Mouse (Mus musculus): ENCODE measurements around the gene Robo1. TPM values are rescaled to one million over a fixed set of nuclear protein-coding genes. Genes with fewer than 3 reads are reported as not detected.

The Robo1 gene
- polyA plus RNA-seq, 1 experiment: 2.2 TPM

DNA sequence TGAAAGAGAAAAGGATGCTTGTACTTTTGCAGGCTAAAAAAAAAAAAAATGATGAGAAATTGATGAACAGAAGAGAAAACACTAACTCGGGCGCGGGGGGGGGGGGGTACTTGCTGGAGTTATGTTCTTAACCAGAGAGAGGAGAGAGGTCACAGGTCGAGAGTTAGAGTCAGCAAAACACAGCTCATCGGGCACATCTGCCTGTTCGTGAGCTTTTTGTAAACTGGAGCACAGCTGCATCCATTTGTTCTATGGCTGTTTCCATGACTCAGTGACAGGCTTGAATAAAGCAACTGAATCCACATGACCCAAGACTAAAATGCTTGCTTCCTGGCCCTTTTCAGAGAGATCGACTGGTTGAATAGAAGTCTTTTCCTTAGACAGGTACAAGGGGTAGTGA lies 325.7 kb downstream of the Robo1 start:
- no peak for DNase-seq
- H3K4me3 ChIP-seq (ENCODE audit: insufficient read depth, low read depth, low read length): no peak overlapping the region
- no peaks in the 10 kb centered on the region for H3K4me1 ChIP-seq (ENCODE audit: control insufficient read depth, insufficient read depth, low read length)
- no peaks in the 10 kb centered on the region for H3K27me3 ChIP-seq (replicated peaks; ENCODE audit: control insufficient read depth, insufficient read depth, low read length)
- H3K27ac ChIP-seq (ENCODE audit: insufficient read depth, low read depth, low read length): no peak overlapping the region
- H3K36me3 ChIP-seq (ENCODE audit: control insufficient read depth, insufficient read depth, low read length): no peaks in the 10 kb centered on the region
- WGBS: 51% methylated on average over 7 of the region's 7 CpGs
- TF ChIP-seq POLR2A (IDR thresholded peaks at IDR 0.05; ENCODE audit: low read depth, low read length) (no peak), CTCF (conservative IDR thresholded peaks at IDR 0.05; ENCODE audit: insufficient read depth, insufficient read length, low read depth, low read length) (no peak)

DNA sequence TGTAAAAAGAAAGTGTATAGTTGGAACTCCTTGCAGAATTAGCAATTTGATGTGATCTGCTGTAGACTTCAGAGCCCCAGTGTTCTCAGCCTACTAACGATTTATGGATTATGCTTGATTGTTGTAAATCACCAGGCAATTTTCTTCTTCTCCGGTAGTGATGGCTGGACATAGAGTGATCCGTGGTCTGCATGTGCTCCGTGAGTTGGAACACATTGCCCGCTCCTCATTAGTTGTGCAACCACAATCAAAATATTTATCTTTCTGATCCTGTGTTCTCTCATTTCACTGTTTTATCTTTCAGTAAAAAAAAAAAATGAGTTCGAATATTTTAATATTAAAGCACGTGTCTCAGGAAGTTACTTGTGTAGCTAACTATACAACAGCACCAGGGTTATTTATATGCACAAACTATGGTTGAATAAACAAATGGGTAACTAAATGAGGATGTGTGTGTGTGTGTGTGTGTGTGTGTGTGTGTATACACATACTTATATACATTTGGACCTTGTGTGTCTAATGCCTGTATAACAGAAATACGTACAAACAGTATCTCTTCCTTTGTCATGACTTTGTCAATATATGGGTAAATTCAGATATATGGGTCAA lies 331.3 kb downstream of the Robo1 start:
- no peaks in the 10 kb centered on the region for H3K36me3 ChIP-seq (ENCODE audit: control insufficient read depth, insufficient read depth, low read length)
- 66% methylated on average over 8 of the region's 8 CpGs for WGBS
- no peaks in the 10 kb centered on the region for H3K27me3 ChIP-seq (replicated peaks; ENCODE audit: control insufficient read depth, insufficient read depth, low read length)
- no peak overlapping the region for H3K4me3 ChIP-seq (ENCODE audit: insufficient read depth, low read depth, low read length)
- no peak overlapping the region for H3K27ac ChIP-seq (ENCODE audit: insufficient read depth, low read depth, low read length)
- no peak for TF ChIP-seq CTCF (conservative IDR thresholded peaks at IDR 0.05; ENCODE audit: insufficient read depth, insufficient read length, low read depth, low read length)
- TF ChIP-seq POLR2A (IDR thresholded peaks at IDR 0.05; ENCODE audit: low read depth, low read length): no peak
- no peak for DNase-seq
- no peaks in the 10 kb centered on the region for H3K4me1 ChIP-seq (ENCODE audit: control insufficient read depth, insufficient read depth, low read length)

- TF ChIP-seq CTCF (conservative IDR thresholded peaks at IDR 0.05; ENCODE audit: insufficient read depth, insufficient read length, low read depth, low read length): no peak
- TF ChIP-seq POLR2A (IDR thresholded peaks at IDR 0.05; ENCODE audit: low read depth, low read length): no peak
- Histone ChIP-seq H3K27ac (ENCODE audit: insufficient read depth, low read depth, low read length) (no peak overlapping the region), H3K4me3 (ENCODE audit: insufficient read depth, low read depth, low read length) (no peak overlapping the region), H3K36me3 (ENCODE audit: control insufficient read depth, insufficient read depth, low read length) (no peaks in the 10 kb centered on the region), H3K27me3 (replicated peaks; ENCODE audit: control insufficient read depth, insufficient read depth, low read length) (no peaks in the 10 kb centered on the region), H3K4me1 (ENCODE audit: control insufficient read depth, insufficient read depth, low read length) (no peaks in the 10 kb centered on the region)
- 77% methylated on average over 9 of the region's 9 CpGs for WGBS
- no peak for DNase-seq
Measured at GRCm38 (mm10) chr16:72640932-72641811, 333.1 kb downstream of the Robo1 start.

DNA sequence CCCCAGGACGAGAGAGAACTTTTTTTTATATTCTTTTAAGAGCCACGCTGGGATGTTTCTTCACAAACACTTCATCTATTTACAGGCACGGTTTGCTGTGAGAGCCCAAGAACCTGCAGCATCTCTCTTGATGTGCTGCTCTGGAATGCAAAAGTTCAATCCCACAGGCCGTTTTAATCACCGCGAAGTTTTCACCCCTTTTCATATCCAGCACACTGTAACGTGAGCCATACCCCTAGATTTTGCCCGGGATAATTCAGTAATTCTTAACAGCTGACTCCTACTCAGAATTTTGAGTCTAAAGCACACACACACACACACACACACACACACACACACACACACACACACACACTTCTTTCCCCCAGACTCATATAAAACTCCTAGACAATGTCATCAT lies 337.8 kb downstream of the Robo1 start:
- Histone ChIP-seq H3K27ac (ENCODE audit: insufficient read depth, low read depth, low read length) (no peak overlapping the region), H3K27me3 (replicated peaks; ENCODE audit: control insufficient read depth, insufficient read depth, low read length) (no peaks in the 10 kb centered on the region), H3K4me3 (ENCODE audit: insufficient read depth, low read depth, low read length) (no peak overlapping the region), H3K4me1 (ENCODE audit: control insufficient read depth, insufficient read depth, low read length) (no peaks in the 10 kb centered on the region), H3K36me3 (ENCODE audit: control insufficient read depth, insufficient read depth, low read length) (no peaks in the 10 kb centered on the region)
- no peak for DNase-seq
- no peak for TF ChIP-seq POLR2A (IDR thresholded peaks at IDR 0.05; ENCODE audit: low read depth, low read length)
- TF ChIP-seq CTCF (conservative IDR thresholded peaks at IDR 0.05; ENCODE audit: insufficient read depth, insufficient read length, low read depth, low read length): no peak
- WGBS: 43% methylated on average over 8 of the region's 8 CpGs

DNA sequence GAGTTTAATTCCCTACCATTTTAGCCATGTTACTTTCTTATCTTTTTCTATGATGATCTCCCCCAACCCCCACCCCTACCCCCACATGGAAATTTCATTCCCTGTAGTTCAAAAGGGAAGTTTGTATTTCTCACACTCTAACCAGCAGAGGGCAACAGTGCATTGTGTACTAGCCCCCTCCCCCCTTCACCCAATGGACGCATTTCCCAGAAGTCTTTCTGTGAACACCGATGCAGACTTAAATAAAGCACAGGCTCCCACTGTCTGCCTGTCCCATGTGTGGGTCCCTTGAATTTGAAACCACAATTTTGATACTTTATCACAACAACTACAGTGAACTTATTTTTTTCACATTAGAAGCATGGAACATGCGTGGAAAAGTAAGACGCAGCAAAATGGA lies 341.2 kb downstream of the Robo1 start:
- no peak for TF ChIP-seq POLR2A (IDR thresholded peaks at IDR 0.05; ENCODE audit: low read depth, low read length)
- TF ChIP-seq CTCF (conservative IDR thresholded peaks at IDR 0.05; ENCODE audit: insufficient read depth, insufficient read length, low read depth, low read length): peak; percentile 64
- Histone ChIP-seq H3K4me1 (ENCODE audit: control insufficient read depth, insufficient read depth, low read length) (no peaks in the 10 kb centered on the region), H3K36me3 (ENCODE audit: control insufficient read depth, insufficient read depth, low read length) (no peaks in the 10 kb centered on the region), H3K27me3 (replicated peaks; ENCODE audit: control insufficient read depth, insufficient read depth, low read length) (no peaks in the 10 kb centered on the region), H3K27ac (ENCODE audit: insufficient read depth, low read depth, low read length) (no peak overlapping the region), H3K4me3 (ENCODE audit: insufficient read depth, low read depth, low read length) (no peak overlapping the region)
- peak; percentile 33 for DNase-seq
- 37% methylated on average over 4 of the region's 4 CpGs for WGBS

DNA sequence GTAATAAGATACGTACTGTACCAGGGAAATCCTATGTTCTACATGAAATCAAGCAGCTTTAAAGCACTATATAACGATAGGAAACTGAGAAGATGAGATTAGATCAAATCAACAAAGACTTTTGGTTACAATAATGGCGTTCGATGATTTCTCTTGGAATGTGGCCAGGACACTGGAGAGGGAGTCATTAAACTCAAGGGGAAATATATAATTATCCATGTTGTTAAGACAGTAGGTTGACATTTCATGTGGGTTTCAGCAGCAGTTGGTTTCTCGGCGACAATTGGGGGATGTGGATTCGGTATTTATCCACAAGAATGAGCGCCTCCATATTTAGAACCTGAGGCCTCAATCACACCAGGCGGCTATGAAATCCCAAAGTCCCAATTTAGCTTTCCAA lies 347.3 kb downstream of the Robo1 start:
- DNase-seq: no peak
- Histone ChIP-seq H3K27ac (ENCODE audit: insufficient read depth, low read depth, low read length) (no peak overlapping the region), H3K4me1 (ENCODE audit: control insufficient read depth, insufficient read depth, low read length) (no peaks in the 10 kb centered on the region), H3K4me3 (ENCODE audit: insufficient read depth, low read depth, low read length) (no peak overlapping the region), H3K36me3 (ENCODE audit: control insufficient read depth, insufficient read depth, low read length) (no peaks in the 10 kb centered on the region), H3K27me3 (replicated peaks; ENCODE audit: control insufficient read depth, insufficient read depth, low read length) (no peaks in the 10 kb centered on the region)
- 78% methylated on average over 9 of the region's 9 CpGs for WGBS
- TF ChIP-seq POLR2A (IDR thresholded peaks at IDR 0.05; ENCODE audit: low read depth, low read length) (no peak), CTCF (conservative IDR thresholded peaks at IDR 0.05; ENCODE audit: insufficient read depth, insufficient read length, low read depth, low read length) (no peak)

DNA sequence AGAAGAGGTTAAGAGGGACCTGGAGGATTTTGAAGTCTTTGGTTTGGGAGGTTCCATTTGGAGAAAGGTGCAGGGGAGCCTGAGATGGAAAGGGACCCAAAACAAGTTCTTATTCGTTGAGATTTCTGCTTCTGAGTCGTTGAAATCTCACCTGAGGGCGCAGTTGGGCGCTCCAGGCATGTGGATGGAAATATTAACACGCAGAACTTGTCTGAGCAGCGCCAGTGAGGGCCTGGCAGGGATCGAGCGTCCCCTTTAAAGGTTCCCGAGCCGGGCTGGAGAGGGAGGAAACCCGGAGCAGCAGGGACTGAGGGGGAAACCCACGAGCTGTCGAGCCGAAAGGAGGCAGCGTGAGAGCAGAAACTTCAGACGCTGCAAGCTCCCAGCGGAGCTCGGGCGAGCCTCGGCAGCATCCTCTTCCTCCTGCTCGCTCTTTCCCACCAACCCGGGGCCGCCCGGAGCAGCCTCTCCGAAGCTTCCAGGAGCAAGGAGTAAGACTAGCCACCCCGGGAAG lies 354.8 kb downstream of the Robo1 start:
- Histone ChIP-seq H3K27me3 (replicated peaks; ENCODE audit: control insufficient read depth, insufficient read depth, low read length) (no peaks in the 10 kb centered on the region), H3K4me3 (ENCODE audit: insufficient read depth, low read depth, low read length) (peak overlapping the region; percentile 69), H3K4me1 (ENCODE audit: control insufficient read depth, insufficient read depth, low read length) (no peaks in the 10 kb centered on the region), H3K27ac (ENCODE audit: insufficient read depth, low read depth, low read length) (peak overlapping the region; percentile 80; the same call in 1 of the 2 replicates), H3K36me3 (ENCODE audit: control insufficient read depth, insufficient read depth, low read length) (no peaks in the 10 kb centered on the region)
- DNase-seq: peak; percentile 37
- TF ChIP-seq CTCF (conservative IDR thresholded peaks at IDR 0.05; ENCODE audit: insufficient read depth, insufficient read length, low read depth, low read length): no peak
- peak; percentile 26 for TF ChIP-seq POLR2A (IDR thresholded peaks at IDR 0.05; ENCODE audit: low read depth, low read length)
- under 1% methylated on average over 26 of the region's 26 CpGs for WGBS
